Mouse (Mus musculus) thymus, adult 2 months (tissue): ENCODE measurements at regions not wholly inside any gene's neighbourhood (a gene's known extent, or its start where the extent isn't known, plus 50 kb on each side); places are given as distances from the start of the nearest gene placed in this dataset.

Experiments
- CTCF ChIP-seq: fragments of 200-500 bp; IDR thresholded peaks from 2 replicates; pipeline ENCODE4 v1.5.1; 2012; ENCODE audit warnings: mild to moderate bottlenecking, control low read depth, low read length, moderate library complexity, borderline replicate concordance; ENCODE audit not compliant: control insufficient read depth, poor library complexity, insufficient read depth; ENCODE audit errors: extremely low read depth
- POLR2A ChIP-seq: fragments of 200-500 bp; IDR thresholded peaks from 2 replicates; pipeline ENCODE4 v1.6.1; 2012; ENCODE audit warnings: mild to moderate bottlenecking, low read length, control low read depth, moderate library complexity; ENCODE audit not compliant: control insufficient read depth, poor library complexity, insufficient read depth; ENCODE audit errors: extremely low read depth

- no peak for TF ChIP-seq CTCF
- no peak for TF ChIP-seq POLR2A
Measured at GRCm38 (mm10) chr11:89242130-89242529, 60.0 kb downstream of the Nog start.
